Mouse (Mus musculus) Patski (cell line): ENCODE results near the gene Rin2. TPM values are rescaled to one million over a fixed set of nuclear protein-coding genes. Genes with fewer than 3 reads are reported as not detected.
A peak's percentile ranks its signal among the peaks of the same experiment; 100 is the strongest.

Experiments
- ATAC-seq: fragments of 100-300 bp; one replicate; pipeline ENCODE4 v1.8.0; 2021
- CTCF ChIA-PET: fragments of 350-600 bp; sonication (Branson Sonifier 250); formaldehyde crosslinking; loops from one replicate; lab custom pipeline; 2022; ENCODE audit warnings: inconsistent platforms; lab: Charles Lee
- POLR2A ChIA-PET: fragments of 350-600 bp; sonication (Branson Sonifier 250); formaldehyde crosslinking; loops from one replicate; lab custom pipeline; 2022; ENCODE audit warnings: antibody characterized with exemption, inconsistent platforms; lab: Charles Lee
- DNase-seq: peaks from one replicate; pipeline ENCODE4 v3.0.0-alpha.2; 2011; ENCODE audit warnings: low read depth, low spot score
- H3K27me3 ChIP-seq: fragments of 371-371 bp; one replicate; pipeline ENCODE4 v1.5.1; 2021
- CTCF ChIP-seq: fragments of 100-300 bp; IDR thresholded peaks from one replicate; pipeline ENCODE4 v1.5.1; 2021
- in situ Hi-C: fragments of 300-500 bp; cut with MboI; formaldehyde crosslinking; loops from 3 replicates; pipeline ENCODE4 v1.11.1; 2018; ENCODE audit warnings: low pct_unique_long_range_greater_than_20kb, mixed read lengths
- polyA plus RNA-seq: library from polyadenylated mRNA; unstranded; gene quantifications from one replicate; pipeline ENCODE4 v1.2.3, GENCODE M21; 2021

The Rin2 gene
- polyA plus RNA-seq, 1 experiment from 2014 or later: 38.7 TPM

- H3K27me3 ChIP-seq: no peaks in the 10 kb centered on the region
- no peak for TF ChIP-seq CTCF
- no peak for ATAC-seq
- no peak for DNase-seq
- in situ Hi-C loops: no loop called here
- CTCF ChIA-PET: interaction anchor here (0.9 to 1.4 kb wide), 2 partner anchors 11 to 31 kb away, joined by 3 to 4 read pairs; no protein-coding TSS in a partner anchor
- POLR2A ChIA-PET: interaction anchor here (0.7 kb wide), 1 partner anchor 19 kb away, joined by 3 read pairs; no protein-coding TSS in a partner anchor
These were observed 55.3 kb downstream of the Rin2 start for GRCm38 (mm10) chr2:145730189-145730880.

- ATAC-seq (no peak), DNase-seq (no peak)
- no peak for TF ChIP-seq CTCF
- ChIA-PET POLR2A (interaction anchor here (0.7 kb wide), 1 partner anchor 19 kb away, joined by 3 read pairs; no protein-coding TSS in a partner anchor), CTCF (interaction anchor here (0.9 to 1.4 kb wide), 2 partner anchors 11 to 31 kb away, joined by 3 to 4 read pairs; no protein-coding TSS in a partner anchor)
- H3K27me3 ChIP-seq: no peaks in the 10 kb centered on the region
- in situ Hi-C loops: no loop called here
These were observed 55.9 kb downstream of the Rin2 start for GRCm38 (mm10) chr2:145730905-145731304.

GRCm38 (mm10) chr2:145735079-145735478 is 60.1 kb downstream of the Rin2 start:
- CTCF ChIA-PET: interaction anchor here (1.1 kb wide), 1 partner anchor 11 kb away, joined by 3 read pairs; no protein-coding TSS in a partner anchor
- no peak for DNase-seq
- in situ Hi-C loops: no loop called here

GRCm38 (mm10) chr2:145736543-145736942 is 61.5 kb downstream of the Rin2 start:
- ChIA-PET CTCF (interaction anchor here (1.0 kb wide), 1 partner anchor 10 kb away, joined by 3 read pairs; no protein-coding TSS in a partner anchor), POLR2A (no interaction called here)
- no peaks in the 10 kb centered on the region for H3K27me3 ChIP-seq
- no peak for DNase-seq
- in situ Hi-C loops: no loop called here
- no peak for TF ChIP-seq CTCF
- no peak for ATAC-seq

More at GRCm38 (mm10) chr2:145735079-145735478, 60.1 kb downstream of the Rin2 start:
- POLR2A ChIA-PET: no interaction called here
- H3K27me3 ChIP-seq: no peaks in the 10 kb centered on the region
- no peak for ATAC-seq
- no peak for TF ChIP-seq CTCF

- TF ChIP-seq CTCF: no peak
- no peaks in the 10 kb centered on the region for H3K27me3 ChIP-seq
- CTCF ChIA-PET: interaction anchor here (1.0 kb wide), 1 partner anchor 10 kb away, joined by 3 read pairs; no protein-coding TSS in a partner anchor
- DNase-seq (no peak), ATAC-seq (peak; percentile 60)
- in situ Hi-C loops: no loop called here
- POLR2A ChIA-PET: no interaction called here
These were observed 62.2 kb downstream of the Rin2 start for GRCm38 (mm10) chr2:145737196-145737595.

GRCm38 (mm10) chr2:145740729-145741128 is 65.7 kb downstream of the Rin2 start:
- H3K27me3 ChIP-seq: no peaks in the 10 kb centered on the region
- no peak for ATAC-seq
- POLR2A ChIA-PET: no interaction called here
- no peak for TF ChIP-seq CTCF
- in situ Hi-C loops: no loop called here
- CTCF ChIA-PET: no interaction called here
- no peak for DNase-seq

- in situ Hi-C loops: no loop called here
- ATAC-seq (no peak), DNase-seq (no peak)
- no peaks in the 10 kb centered on the region for H3K27me3 ChIP-seq
- no peak for TF ChIP-seq CTCF
- CTCF ChIA-PET: interaction anchor here (0.6 kb wide), 1 partner anchor 26 kb away, joined by 4 read pairs; no protein-coding TSS in a partner anchor
- POLR2A ChIA-PET: interaction anchor here (0.9 kb wide), 1 partner anchor 14 kb away, joined by 3 read pairs; no protein-coding TSS in a partner anchor
These were observed 68.0 kb downstream of the Rin2 start for GRCm38 (mm10) chr2:145742795-145743710.

- ChIA-PET CTCF (interaction anchor here (0.9 kb wide), 2 partner anchors 9 to 49 kb away, joined by 3 read pairs; no protein-coding TSS in a partner anchor), POLR2A (interaction anchor here (0.7 kb wide), 2 partner anchors 115 to 817 kb away, joined by 4 read pairs; no protein-coding TSS in a partner anchor)
- in situ Hi-C loops: no loop called here
- TF ChIP-seq CTCF: no peak
- no peaks in the 10 kb centered on the region for H3K27me3 ChIP-seq
- no peak for ATAC-seq
- no peak for DNase-seq
These were observed 71.4 kb downstream of the Rin2 start for GRCm38 (mm10) chr2:145746406-145746805.

- ATAC-seq: peak; percentile 69
- no peak for TF ChIP-seq CTCF
- H3K27me3 ChIP-seq: no peaks in the 10 kb centered on the region
- in situ Hi-C loops: no loop called here
- DNase-seq: no peak
- POLR2A ChIA-PET: interaction anchor here (0.6 to 2.1 kb wide), 2 partner anchors 19 to 38 kb away, joined by 3 to 4 read pairs; no protein-coding TSS in a partner anchor
- CTCF ChIA-PET: interaction anchor here (0.7 to 0.9 kb wide), 2 partner anchors 45 to 49 kb away, joined by 3 read pairs; no protein-coding TSS in a partner anchor
These were observed 74.6 kb downstream of the Rin2 start for GRCm38 (mm10) chr2:145749645-145750044.

GRCm38 (mm10) chr2:145752572-145752971 is 77.6 kb downstream of the Rin2 start:
- DNase-seq (no peak), ATAC-seq (no peak)
- H3K27me3 ChIP-seq: no peaks in the 10 kb centered on the region
- no peak for TF ChIP-seq CTCF
- CTCF ChIA-PET: interaction anchor here (1.4 to 1.5 kb wide), 2 partner anchors 16 to 110 kb away, joined by 3 read pairs; no protein-coding TSS in a partner anchor
- POLR2A ChIA-PET: no interaction called here
- in situ Hi-C loops: no loop called here
